ENCODE assay signal across 25 mouse cellular contexts in genomic region chr4:107999380-107999779, GRCm38 (mm10). TPM values are rescaled to one million over a fixed set of nuclear protein-coding genes. Genes with fewer than 3 reads are reported as not detected.
DNase-seq lines count a peak whose midpoint lies in the region; ATAC-seq and TF ChIP-seq lines count a peak whose summit lies in the region.
"Had no signal": no experiment of that assay in that cellular context is flagged by ENCODE, and none has a peak within 500 bp of the region (broad histone marks: within the 10 kb centered on the region; RNA-seq: fewer than 3 reads in every experiment).

No protein-coding gene starts in this region.

- TF ChIP-seq CTCF in stomach, postnatal 0 days (IDR thresholded peaks at IDR 0.05; ENCODE audit: low read depth): no peak

- H3K4me1 ChIP-seq in kidney, embryonic 15.5 days: peaks cover 9% of the 10 kb centered on the region
- peaks cover 4% of the 10 kb centered on the region; the same call in 1 of the 2 replicates for H3K4me1 ChIP-seq in kidney, embryonic 16.5 days (ENCODE audit: insufficient read depth, low read length)
- H3K4me1 ChIP-seq in stomach, embryonic 16.5 days (ENCODE audit: control insufficient read depth, insufficient read depth, low read length): peaks cover 7% of the 10 kb centered on the region; the same call in 1 of the 2 replicates
- H3K4me1 ChIP-seq in stomach, postnatal 0 days (replicated peaks; ENCODE audit: control insufficient read depth, insufficient read depth): no peaks in the 10 kb centered on the region
- H3K4me1 ChIP-seq in heart, embryonic 12.5 days (replicated peaks): 0 out of 2 replicates have a peak, but pooled peaks cover 6% of the 10 kb centered on the region

- ATAC-seq in kidney, embryonic 15.5 days (replicated peaks; ENCODE audit: low FRiP score): no peak
- no peak for ATAC-seq in kidney, embryonic 16.5 days (ENCODE audit: low FRiP score, low TSS enrichment)
- ATAC-seq in stomach, embryonic 16.5 days (ENCODE audit: insufficient read depth, low FRiP score): no peak
- ATAC-seq in stomach, postnatal 0 days (ENCODE audit: low FRiP score, low TSS enrichment): no peak
- ATAC-seq in heart, embryonic 12.5 days (ENCODE audit: insufficient number of reproducible peaks, low FRiP score): no peak
- no peak for ATAC-seq in inflammation-experienced regulatory T-cells, adult 6 months
- ATAC-seq: activated CD4-positive, CD25-positive, alpha-beta regulatory T cell, adult 4 months; forebrain, embryonic 14.5 days had no signal

- H3K4me3 ChIP-seq in kidney, embryonic 15.5 days (replicated peaks): no peak overlapping the region
- H3K4me3 ChIP-seq in kidney, embryonic 16.5 days (ENCODE audit: low read length): no peak overlapping the region
- H3K4me3 ChIP-seq in stomach, embryonic 16.5 days (replicated peaks; ENCODE audit: low read length): no peak overlapping the region
- H3K4me3 ChIP-seq in stomach, postnatal 0 days (ENCODE audit: low read depth, low read length): no peak overlapping the region
- no peak overlapping the region for H3K4me3 ChIP-seq in heart, embryonic 12.5 days
- H3K4me3 ChIP-seq: heart, embryonic 15.5 days; hindbrain, embryonic 12.5 days; midbrain, embryonic 10.5 days; neural tube, embryonic 15.5 days had no signal

- intact Hi-C loops in heart, postnatal 14 days (cut with DNase I): no loop called here

- H3K9ac ChIP-seq in kidney, embryonic 15.5 days: no peak overlapping the region
- no peak overlapping the region for H3K9ac ChIP-seq in kidney, embryonic 16.5 days (replicated peaks; ENCODE audit: low read length)
- H3K9ac ChIP-seq in stomach, embryonic 16.5 days (ENCODE audit: low read length): no peak overlapping the region
- no peak overlapping the region for H3K9ac ChIP-seq in stomach, postnatal 0 days (ENCODE audit: low read length)
- no peak overlapping the region for H3K9ac ChIP-seq in heart, embryonic 12.5 days
- H3K9ac ChIP-seq: heart, embryonic 15.5 days; hindbrain, embryonic 12.5 days; neural tube, embryonic 15.5 days had no signal

- H3K27me3 ChIP-seq in kidney, embryonic 15.5 days: no peaks in the 10 kb centered on the region
- no peaks in the 10 kb centered on the region for H3K27me3 ChIP-seq in kidney, embryonic 16.5 days (ENCODE audit: insufficient read depth, low read length)
- H3K27me3 ChIP-seq in stomach, embryonic 16.5 days (ENCODE audit: control insufficient read depth, insufficient read depth, low read length): no peaks in the 10 kb centered on the region
- H3K27me3 ChIP-seq in stomach, postnatal 0 days (ENCODE audit: control insufficient read depth, insufficient read depth, low read length): no peaks in the 10 kb centered on the region
- 0 out of 2 replicates have a peak, but pooled peaks cover 4% of the 10 kb centered on the region for H3K27me3 ChIP-seq in heart, embryonic 12.5 days (replicated peaks)
- H3K27me3 ChIP-seq: heart, embryonic 15.5 days; hindbrain, embryonic 12.5 days; neural tube, embryonic 15.5 days had no signal

- H3K36me3 ChIP-seq in kidney, embryonic 15.5 days: no peaks in the 10 kb centered on the region
- H3K36me3 ChIP-seq in kidney, embryonic 16.5 days (ENCODE audit: insufficient read depth, low read length): no peaks in the 10 kb centered on the region
- no peaks in the 10 kb centered on the region for H3K36me3 ChIP-seq in stomach, embryonic 16.5 days (ENCODE audit: control insufficient read depth, insufficient read depth, low read length)
- no peaks in the 10 kb centered on the region for H3K36me3 ChIP-seq in stomach, postnatal 0 days (ENCODE audit: control insufficient read depth, insufficient read depth, low read length)
- no peaks in the 10 kb centered on the region for H3K36me3 ChIP-seq in heart, embryonic 12.5 days
- H3K36me3 ChIP-seq: heart, embryonic 15.5 days; hindbrain, embryonic 12.5 days; midbrain, embryonic 10.5 days; neural tube, embryonic 15.5 days had no signal

- WGBS in kidney, embryonic 15.5 days: 70% methylated on average over 1 of the region's 1 CpGs
- WGBS in kidney, embryonic 16.5 days: 63% methylated on average over 1 of the region's 1 CpGs
- 65% methylated on average over 1 of the region's 1 CpGs for WGBS in stomach, embryonic 16.5 days
- WGBS in stomach, postnatal 0 days: 68% methylated on average over 1 of the region's 1 CpGs
- WGBS in heart, embryonic 12.5 days: 82% methylated on average over 1 of the region's 1 CpGs

- TF ChIP-seq EP300 in stomach, postnatal 0 days (optimal IDR thresholded peaks at IDR 0.05): no peak

- H3K4me2 ChIP-seq in kidney, embryonic 15.5 days: 0 out of 2 replicates have a peak overlapping the region, but pooled peaks have one; percentile 13
- H3K4me2 ChIP-seq in kidney, embryonic 16.5 days (replicated peaks; ENCODE audit: low read depth, low read length): no peak overlapping the region
- H3K4me2 ChIP-seq in stomach, embryonic 16.5 days (ENCODE audit: low read depth, low read length): no peak overlapping the region
- no peak overlapping the region for H3K4me2 ChIP-seq in stomach, postnatal 0 days (replicated peaks; ENCODE audit: low read depth)
- 0 out of 2 replicates have a peak overlapping the region, but pooled peaks have one; percentile 4 for H3K4me2 ChIP-seq in heart, embryonic 12.5 days
- H3K4me2 ChIP-seq: heart, embryonic 15.5 days; hindbrain, embryonic 12.5 days; neural tube, embryonic 15.5 days had no signal

- no peak for DNase-seq in stomach, postnatal 0 days (ENCODE audit: low spot score)
- peak; percentile 29 to 58 for DNase-seq in heart, postnatal 14 days
- no peak for DNase-seq in c-Kit-positive CD71-positive TER-119-positive erythroid progenitor cells, embryonic 14.5 days (ENCODE audit: low spot score)
- DNase-seq: adrenal gland, adult 8-10 months; cerebellum, adult 8-10 months; embryo, embryonic 11 days; right cerebral cortex, adult 18-20 months; right cerebral cortex, postnatal 4 days had no signal

- no peak overlapping the region for H3K27ac ChIP-seq in kidney, embryonic 15.5 days
- H3K27ac ChIP-seq in kidney, embryonic 16.5 days (ENCODE audit: low read length): no peak overlapping the region
- 0 out of 2 replicates have a peak overlapping the region, but pooled peaks have one; percentile 7 for H3K27ac ChIP-seq in stomach, embryonic 16.5 days (ENCODE audit: low read length)
- H3K27ac ChIP-seq in stomach, postnatal 0 days (replicated peaks): no peak overlapping the region
- H3K27ac ChIP-seq in heart, embryonic 12.5 days (ENCODE audit: poor library complexity, severe bottlenecking): no peak overlapping the region
- H3K27ac ChIP-seq: heart, embryonic 15.5 days; hindbrain, embryonic 12.5 days; macrophage; midbrain, embryonic 10.5 days; neural tube, embryonic 15.5 days had no signal

- no peaks in the 10 kb centered on the region for H3K9me3 ChIP-seq in kidney, embryonic 15.5 days (replicated peaks)
- 0 out of 2 replicates have a peak, but pooled peaks cover 3% of the 10 kb centered on the region for H3K9me3 ChIP-seq in kidney, embryonic 16.5 days (ENCODE audit: low read length)
- no peaks in the 10 kb centered on the region for H3K9me3 ChIP-seq in stomach, embryonic 16.5 days (replicated peaks; ENCODE audit: control insufficient read depth, low read length)
- no peaks in the 10 kb centered on the region for H3K9me3 ChIP-seq in stomach, postnatal 0 days (ENCODE audit: control insufficient read depth, low read length)
- H3K9me3 ChIP-seq in heart, embryonic 12.5 days (replicated peaks): peaks cover 4% of the 10 kb centered on the region; the same call in 1 of the 2 replicates
- H3K9me3 ChIP-seq: heart, embryonic 15.5 days; neural tube, embryonic 15.5 days had no signal

RNA-seq across cellular contexts. Expression of gene Slc1a7, which starts 31.2 kb away (rescaled TPM):
- not detected in 2 replicates for polyA plus RNA-seq in kidney, embryonic 15.5 days (2015; fragmentation: Nextera tagmentation; extraction: Ambion mirVana)
- polyA plus RNA-seq in kidney, embryonic 16.5 days (2015; fragmentation: Nextera tagmentation; extraction: Ambion mirVana): not detected in 2 replicates
- polyA plus RNA-seq in stomach, embryonic 16.5 days (2015; fragmentation: Nextera tagmentation; extraction: Ambion mirVana): 0.17 and 0.31 TPM in 2 replicates
- 0.07 and 0.10 TPM in 2 replicates for polyA plus RNA-seq in stomach, postnatal 0 days (2015; fragmentation: Nextera tagmentation; extraction: Ambion mirVana)
- not detected in 2 replicates for polyA plus RNA-seq in heart, embryonic 12.5 days (2016; fragmentation: Nextera tagmentation; extraction: Ambion mirVana)
- total RNA-seq in heart, postnatal 14 days (2021): under 1 TPM; 0.07 to 0.14 TPM
- not detected for polyA plus RNA-seq in inflammation-experienced regulatory T-cells, adult 6 months (2017; shearing (Covaris generic))
- total RNA-seq: left cerebral cortex, postnatal 4 days had no signal
- polyA plus RNA-seq: C2C12; embryonic facial prominence, embryonic 14.5 days; forebrain, embryonic 14.5 days; hindbrain, embryonic 12.5 days; liver, embryonic 16.5 days; macrophage; midbrain, embryonic 10.5 days; neural tube, embryonic 15.5 days; thymus, postnatal 0 days had no signal

Comparison
In these comparisons a context has a peak if more than half of its experiments do, and no peak if none do; other contexts are left out.
1. H3K4me2 ChIP-seq: peak in kidney, embryonic 15.5 days (single experiment) and heart, embryonic 12.5 days (single experiment); none in kidney, embryonic 16.5 days (single experiment), stomach, embryonic 16.5 days (single experiment) and stomach, postnatal 0 days (single experiment).
2. DNase-seq: peak in heart, postnatal 14 days (2 of 2); none in stomach, postnatal 0 days (single experiment) and c-Kit-positive CD71-positive TER-119-positive erythroid progenitor cells, embryonic 14.5 days (single experiment).